Mouse (Mus musculus) granulocyte monocyte progenitor cell, adult 5-6 weeks (primary cell): ENCODE results near the gene Frmd4a. TPM values are rescaled to one million over a fixed set of nuclear protein-coding genes. Genes with fewer than 3 reads are reported as not detected.

Source experiments
- ATAC-seq: replicated peaks from 2 replicates; pipeline ENCODE4 v1.8.0; 2016; ENCODE audit warnings: mild to moderate bottlenecking, moderate TSS enrichment, inconsistent platforms; ENCODE audit not compliant: poor library complexity, severe bottlenecking
- total RNA-seq, 2 experiments: library from RNA; stranded (forward) in 1 of 2; stranded (reverse) in 1 of 2; fragments of 200-712, 200-1000 nt in 1 of 2; fragments of >200 nt in 1 of 2; fragmentation: Nextera tagmentation in 1 of 2; gene quantifications; 2 replicates each; pipeline ENCODE4 v1.2.3; 2014 to 2017

Gene Frmd4a
- total RNA-seq, 2 experiments from 2014 or later = 15.1 to 30.3 TPM

DNA sequence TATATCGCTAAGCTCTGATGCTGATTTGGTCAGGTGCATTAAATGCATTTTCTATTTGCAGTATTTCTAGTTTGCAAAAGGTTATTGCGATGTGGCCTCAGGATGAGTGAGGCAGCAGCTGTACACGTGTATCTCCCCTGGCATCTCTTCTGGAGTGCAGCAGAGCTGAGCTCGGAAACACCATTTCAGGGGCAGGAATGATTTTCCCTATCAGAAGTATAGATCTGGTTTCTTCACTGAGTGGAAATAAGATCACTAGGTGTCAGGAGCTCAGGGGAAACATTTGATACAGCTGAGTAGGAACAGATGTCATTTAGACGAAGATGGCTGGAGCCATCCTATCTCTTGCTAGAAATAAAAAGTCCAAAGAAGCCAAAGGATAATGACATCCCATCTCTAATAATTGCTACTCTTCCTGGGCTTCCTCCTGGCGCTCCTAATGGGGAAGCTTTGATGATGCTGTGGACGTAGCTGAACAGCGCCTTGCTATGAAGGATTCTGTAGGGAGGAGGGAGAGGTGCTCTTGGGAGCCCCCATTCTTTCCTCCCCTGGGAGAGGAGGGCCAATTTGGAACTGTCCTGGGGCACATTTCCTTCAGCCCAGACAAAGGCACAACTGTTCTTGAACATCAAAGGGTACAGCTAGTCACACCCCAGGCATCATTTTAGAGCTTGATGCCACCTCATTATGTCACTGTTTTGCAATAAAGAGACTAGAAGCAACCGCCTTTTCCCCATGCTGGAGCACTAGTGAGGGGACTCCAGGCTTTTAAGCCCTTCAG is 102.4 kb downstream of the Frmd4a start:
- no peak for ATAC-seq

DNA sequence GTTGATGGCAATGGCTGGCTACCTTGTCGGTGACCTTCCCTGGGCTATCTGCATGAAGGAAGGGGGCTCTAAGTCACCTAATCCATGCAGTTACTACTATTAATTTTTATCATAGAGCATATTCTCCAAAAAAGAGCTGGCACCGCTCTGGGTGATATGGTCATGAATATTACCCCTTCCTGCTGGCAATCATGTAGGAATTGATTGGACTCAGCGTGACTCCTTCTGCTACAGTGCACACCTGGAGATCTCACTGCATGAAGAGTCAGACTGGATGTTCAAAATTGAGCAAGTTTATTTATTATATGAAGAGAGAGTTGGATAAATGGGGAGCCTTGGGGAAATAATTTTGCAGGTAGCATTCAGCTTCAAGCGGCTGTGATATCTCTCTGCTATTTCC is 113.7 kb downstream of the Frmd4a start:
- ATAC-seq = no peak

- no peak for ATAC-seq
These were observed 120.0 kb downstream of the Frmd4a start for GRCm38 (mm10) chr2:4137493-4137892.

DNA sequence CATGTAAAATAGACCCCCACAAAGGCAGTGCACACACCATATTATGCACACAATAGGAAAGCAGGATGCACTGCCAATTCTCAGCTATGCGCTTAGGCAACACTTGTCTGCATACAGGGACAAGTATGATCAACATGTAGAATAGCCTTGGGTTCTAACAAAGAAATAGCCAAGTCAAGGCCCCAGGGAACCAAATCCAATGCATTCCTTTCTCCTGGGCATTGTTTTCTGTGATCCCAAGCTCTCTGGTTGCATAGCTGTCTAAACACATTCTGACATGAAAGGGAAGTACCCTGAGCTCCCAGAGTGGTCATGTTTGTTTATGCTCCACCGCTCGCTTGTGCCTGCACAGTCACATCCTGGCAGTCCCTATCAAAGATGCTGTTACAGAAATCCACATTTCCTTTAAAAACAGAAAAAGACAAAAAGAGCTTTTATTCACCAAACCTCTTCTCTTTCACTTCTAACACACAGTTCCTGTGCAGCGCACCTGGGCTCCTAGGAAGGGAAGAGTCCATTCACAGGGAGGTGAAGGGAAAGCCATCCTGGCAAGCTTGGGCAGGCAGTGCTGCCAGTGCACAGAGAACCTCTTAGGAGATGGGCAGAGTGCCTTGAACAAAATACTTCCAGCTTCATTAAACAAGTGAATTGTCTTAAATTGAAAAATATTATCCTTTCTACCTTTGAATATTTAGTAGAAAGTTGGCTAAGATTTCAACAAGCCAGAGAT is 124.9 kb downstream of the Frmd4a start:
- no peak for ATAC-seq

GRCm38 (mm10) chr2:4144424-4144823 is 126.9 kb downstream of the Frmd4a start:
- ATAC-seq = no peak

GRCm38 (mm10) chr2:4152521-4153040 is 135.1 kb downstream of the Frmd4a start:
- ATAC-seq = no peak

- no peak for ATAC-seq
These were observed 135.7 kb downstream of the Frmd4a start for GRCm38 (mm10) chr2:4153131-4153631.

GRCm38 (mm10) chr2:4154036-4154653 is 136.6 kb downstream of the Frmd4a start:
- ATAC-seq = no peak

DNA sequence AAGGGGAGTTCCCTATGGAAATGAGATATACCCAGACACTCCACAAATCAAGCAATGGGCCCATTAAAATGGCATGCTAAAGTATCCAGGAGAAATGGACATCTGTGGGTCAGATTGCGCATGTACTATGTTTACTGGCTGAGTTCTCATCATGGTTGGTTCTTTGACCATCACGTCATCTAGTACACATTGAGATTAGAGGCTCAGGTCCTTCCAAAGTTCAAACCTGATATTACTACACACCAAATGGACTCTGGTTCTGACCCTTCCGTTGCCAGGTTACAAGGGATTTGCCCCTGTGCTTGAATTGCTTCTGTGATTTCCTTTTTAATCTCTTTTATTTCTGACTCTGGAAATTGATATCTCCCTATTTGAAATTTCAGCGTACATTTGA is 137.1 kb downstream of the Frmd4a start:
- ATAC-seq = no peak

DNA sequence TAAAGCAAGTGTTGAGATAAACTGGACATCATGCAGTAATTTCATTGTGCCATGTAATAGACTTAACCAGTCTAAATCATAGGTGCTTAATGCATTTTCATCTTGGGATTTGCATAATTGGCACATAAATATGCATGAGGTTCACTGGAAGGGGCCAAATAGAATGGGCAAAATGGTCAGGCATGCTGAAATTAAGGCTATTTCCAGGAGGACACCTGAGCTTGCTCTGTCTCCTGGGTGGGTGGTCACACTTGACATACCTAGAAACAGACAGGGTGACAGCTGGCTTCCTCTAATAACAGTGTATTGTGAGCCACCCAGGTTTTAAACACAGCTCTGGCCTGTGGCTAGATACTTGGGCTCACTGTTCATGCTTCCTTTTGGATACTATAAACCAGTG is 137.9 kb downstream of the Frmd4a start:
- ATAC-seq = no peak

DNA sequence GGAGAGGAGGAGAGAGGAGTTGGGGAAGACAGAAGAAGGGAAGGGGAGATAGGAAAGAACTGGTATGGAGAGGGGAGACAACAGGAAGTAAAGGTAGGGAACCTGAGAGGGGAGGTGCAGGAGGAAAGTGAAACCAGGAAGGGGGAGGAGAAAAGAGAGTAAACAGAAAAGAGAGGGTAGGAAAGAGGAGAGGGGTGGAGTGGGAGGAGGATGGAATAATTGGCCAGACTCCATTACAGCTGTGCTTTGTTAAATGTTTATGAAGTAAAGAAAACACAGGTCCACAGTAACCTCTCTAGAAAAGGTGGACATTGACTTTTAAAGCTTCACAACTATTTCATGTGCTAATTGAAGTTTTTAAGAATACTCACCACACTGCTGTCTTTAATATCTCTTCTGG is 139.0 kb downstream of the Frmd4a start:
- no peak for ATAC-seq

- ATAC-seq = no peak
These were observed 139.9 kb downstream of the Frmd4a start for GRCm38 (mm10) chr2:4157396-4157795.

DNA sequence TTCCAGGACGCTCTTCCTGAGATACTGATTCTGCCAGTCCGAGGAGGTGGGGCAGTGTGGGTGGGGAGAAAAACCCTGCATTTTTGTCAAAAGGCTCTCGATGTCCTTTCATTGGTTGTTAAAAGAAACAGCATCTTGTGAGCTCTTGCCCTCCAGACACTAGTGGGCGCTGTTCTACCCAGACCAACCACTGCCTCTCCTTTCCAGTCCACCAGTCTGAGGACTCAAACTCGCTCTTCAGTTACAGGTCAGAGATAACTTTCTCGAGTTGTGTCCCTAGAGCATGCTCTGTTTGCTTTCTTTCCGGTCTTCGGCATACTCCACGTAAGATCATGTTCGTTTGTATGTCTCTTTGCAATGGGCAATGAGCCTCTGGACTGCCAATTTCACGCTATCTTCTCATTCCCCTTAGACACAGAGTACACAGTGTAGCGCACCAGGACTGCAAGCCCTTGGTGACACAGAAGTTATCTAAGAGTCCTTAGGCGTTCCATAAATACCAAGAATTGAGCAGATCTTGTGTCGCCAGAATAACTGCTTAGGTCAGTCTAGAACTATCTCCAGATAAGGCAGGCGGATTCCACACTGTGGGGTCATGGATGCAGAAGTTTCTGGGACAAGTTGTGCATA is 142.2 kb downstream of the Frmd4a start:
- ATAC-seq = no peak

GRCm38 (mm10) chr2:4166191-4166590 is 148.7 kb downstream of the Frmd4a start:
- peak; percentile 78 for ATAC-seq

GRCm38 (mm10) chr2:4167131-4167530 is 149.6 kb downstream of the Frmd4a start:
- ATAC-seq = no peak

DNA sequence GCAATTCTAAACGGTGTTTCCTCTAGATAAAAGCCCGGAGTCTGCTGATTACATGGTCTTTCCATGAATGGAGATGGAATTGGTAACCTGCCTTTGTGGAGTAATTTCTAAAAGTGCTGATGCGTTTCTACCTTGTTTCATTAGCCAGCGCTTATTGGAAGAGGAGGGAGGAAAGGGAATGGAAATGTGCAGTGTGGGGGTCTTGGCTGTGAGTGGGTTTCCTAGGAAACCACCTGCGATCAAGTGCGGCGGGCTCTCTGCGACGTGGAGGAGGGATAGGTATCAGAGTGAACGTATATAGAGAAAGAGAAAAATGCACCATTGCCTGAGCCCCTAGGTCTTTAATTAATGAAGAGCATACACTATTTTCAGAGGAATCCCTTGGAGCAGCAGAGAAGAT is 152.2 kb downstream of the Frmd4a start:
- no peak for ATAC-seq

- ATAC-seq = no peak
These were observed 152.7 kb downstream of the Frmd4a start for GRCm38 (mm10) chr2:4170189-4170588.

- no peak for ATAC-seq
These were observed 167.5 kb downstream of the Frmd4a start for GRCm38 (mm10) chr2:4184991-4185390.

GRCm38 (mm10) chr2:4187521-4187920 is 170.0 kb downstream of the Frmd4a start:
- ATAC-seq = no peak

GRCm38 (mm10) chr2:4188303-4188702 is 170.8 kb downstream of the Frmd4a start:
- no peak for ATAC-seq
